Mouse (Mus musculus) CH12F3 (cell line): ENCODE results near the gene Psmd8.
"Not testable (repeated sequence)": the region's sequence is repeated elsewhere in the genome, so short reads cannot be mapped to it uniquely, and the experiment has no call there.

Experiments used
- in situ Hi-C: fragments of 300-500 bp; cut with MboI; formaldehyde crosslinking; loops from 2 replicates; pipeline ENCODE4 v1.14.3; 2020; ENCODE audit warnings: low sequenced_read_pairs

Psmd8 gene

GRCm38 (mm10) chr7:29180077-29180853 is at the start of gene Psmd8:
TSS of gene Psmd8 (minus strand) at chr7:29180701.
- in situ Hi-C loops = no loop called here

- in situ Hi-C loops = no loop called here
Observed at GRCm38 (mm10) chr7:29228202-29228601, 47.7 kb upstream of the Psmd8 start.

- in situ Hi-C loops = no loop called here
Observed at GRCm38 (mm10) chr7:29225520-29225919, 45.0 kb upstream of the Psmd8 start.

- in situ Hi-C loops = no loop called here
Observed at GRCm38 (mm10) chr7:29224756-29225394, 44.4 kb upstream of the Psmd8 start.

GRCm38 (mm10) chr7:29214846-29215245 is 34.3 kb upstream of the Psmd8 start:
- in situ Hi-C loops = no loop called here

- in situ Hi-C loops = no loop called here
Observed at GRCm38 (mm10) chr7:29214236-29214635, 33.7 kb upstream of the Psmd8 start.

GRCm38 (mm10) chr7:29213675-29214082 is 33.2 kb upstream of the Psmd8 start, which contains the start of gene Catsperg1:
TSS of gene Catsperg1 (minus strand) at chr7:29214035.
- in situ Hi-C loops = no loop called here

- in situ Hi-C loops = not testable (repeated sequence)
Observed at GRCm38 (mm10) chr7:29212775-29213560, 32.5 kb upstream of the Psmd8 start.

GRCm38 (mm10) chr7:29212199-29212765 is 31.8 kb upstream of the Psmd8 start:
- in situ Hi-C loops = no loop called here

- in situ Hi-C loops = no loop called here
Observed at GRCm38 (mm10) chr7:29211415-29212198, 31.1 kb upstream of the Psmd8 start.

GRCm38 (mm10) chr7:29211013-29211412 is 30.5 kb upstream of the Psmd8 start:
- in situ Hi-C loops = not testable (repeated sequence)

- in situ Hi-C loops = no loop called here
Observed at GRCm38 (mm10) chr7:29202577-29202976, 22.1 kb upstream of the Psmd8 start.

GRCm38 (mm10) chr7:29194230-29194629 is 13.7 kb upstream of the Psmd8 start:
- in situ Hi-C loops = not testable (repeated sequence)

GRCm38 (mm10) chr7:29181323-29181722 is 822 bp upstream of the Psmd8 start:
- in situ Hi-C loops = not testable (repeated sequence)

- in situ Hi-C loops = no loop called here
Observed at GRCm38 (mm10) chr7:29180854-29181236, 344 bp upstream of the Psmd8 start.

- in situ Hi-C loops = no loop called here
Observed at GRCm38 (mm10) chr7:29179323-29179722, 1.2 kb downstream of the Psmd8 start.

GRCm38 (mm10) chr7:29178106-29178505 is 2.4 kb downstream of the Psmd8 start:
- in situ Hi-C loops = no loop called here

GRCm38 (mm10) chr7:29172390-29173016 is 8.0 kb downstream of the Psmd8 start:
- in situ Hi-C loops = no loop called here

- in situ Hi-C loops = no loop called here
Observed at GRCm38 (mm10) chr7:29171562-29172097, 8.9 kb downstream of the Psmd8 start.
